Mouse (Mus musculus) liver, embryonic 13.5 days (tissue): ENCODE measurements around the gene Casp7. TPM values are rescaled to one million over a fixed set of nuclear protein-coding genes. Genes with fewer than 3 reads are reported as not detected.

ENCODE experiments used
- polyA plus RNA-seq: library from polyadenylated mRNA; unstranded; fragments of >200 nt; fragmentation: Nextera tagmentation; extraction: Ambion mirVana; gene quantifications from 2 replicates; pipeline ENCODE4 v1.2.1, GENCODE M21; 2015

Casp7 gene
- polyA plus RNA-seq, 1 experiment from 2014 or later, result 15.4 TPM

Other genes with a start within 250 kb of the Casp7 start
- gene Habp2, start 110.0 kb upstream of the Casp7 start, polyA plus RNA-seq, result 36.1 and 46.5 TPM in 2 replicates
- 0.12 TPM in 2 replicates for gene Nrap, start 7.1 kb upstream of the Casp7 start, polyA plus RNA-seq
- not detected in 2 replicates for gene Plekhs1, start 64.5 kb downstream of the Casp7 start, polyA plus RNA-seq
- 19.2 and 21.5 TPM in 2 replicates for gene Dclre1a, start 151.1 kb downstream of the Casp7 start, polyA plus RNA-seq
- 7.7 and 8.2 TPM in 2 replicates for gene Nhlrc2, start 151.1 kb downstream of the Casp7 start, polyA plus RNA-seq